Mouse (Mus musculus) heart, embryonic 12.5 days (tissue): ENCODE results near the gene Pitpna. TPM values are rescaled to one million over a fixed set of nuclear protein-coding genes. Genes with fewer than 3 reads are reported as not detected.

Experiments
- microRNA-seq: library from miRNA; unstranded; fragments of <30 nt; microRNA quantifications from one replicate; pipeline ENCODE4, GENCODE M21; 2017
- polyA plus RNA-seq: library from polyadenylated mRNA; unstranded; fragments of >200 nt; fragmentation: Nextera tagmentation; extraction: Ambion mirVana; gene quantifications from 2 replicates; pipeline ENCODE4 v1.2.1, GENCODE M21; 2016

Pitpna gene
- polyA plus RNA-seq, 1 experiment from 2014 or later = 75.3 TPM

Small RNA genes lying within 50 kb of the gene (microRNA-seq; reads per million reads assigned to microRNA genes)
- gene Mir3971 = not detected

Other genes starting within 250 kb of the Pitpna start
- gene Rpa1, start 239.8 kb upstream of the Pitpna start, polyA plus RNA-seq = 120 and 122 TPM in 2 replicates
- 12.8 and 14.6 TPM in 2 replicates for gene Smyd4, start 239.7 kb upstream of the Pitpna start, polyA plus RNA-seq
- gene Serpinf1, start 165.4 kb upstream of the Pitpna start, polyA plus RNA-seq = 39.6 and 39.7 TPM in 2 replicates
- 0.86 and 6.4 TPM in 2 replicates for gene Serpinf2, start 148.5 kb upstream of the Pitpna start, polyA plus RNA-seq
- gene Wdr81, start 133.4 kb upstream of the Pitpna start, polyA plus RNA-seq = 5.6 and 5.7 TPM in 2 replicates
- 12.7 and 13.1 TPM in 2 replicates for gene Tlcd2, start 126.4 kb upstream of the Pitpna start, polyA plus RNA-seq
- 41.3 and 42.7 TPM in 2 replicates for gene Prpf8, start 101.3 kb upstream of the Pitpna start, polyA plus RNA-seq
- gene Rilp, start 78.0 kb upstream of the Pitpna start, polyA plus RNA-seq = 1.4 and 2.3 TPM in 2 replicates
- 12.3 and 13.8 TPM in 2 replicates for gene Scarf1, start 74.6 kb upstream of the Pitpna start, polyA plus RNA-seq
- 4.1 and 4.3 TPM in 2 replicates for gene Slc43a2, start 56.4 kb upstream of the Pitpna start, polyA plus RNA-seq
- gene Inpp5k, start 42.9 kb downstream of the Pitpna start, polyA plus RNA-seq = 17.3 and 17.5 TPM in 2 replicates
- 72.3 and 76.7 TPM in 2 replicates for gene Myo1c, start 62.4 kb downstream of the Pitpna start, polyA plus RNA-seq
- gene Crk, start 91.2 kb downstream of the Pitpna start, polyA plus RNA-seq = 110 and 111 TPM in 2 replicates
- 842 and 863 TPM in 2 replicates for gene Ywhae, start 144.8 kb downstream of the Pitpna start, polyA plus RNA-seq
- 0.08 and 0.15 TPM in 2 replicates for gene Doc2b, start 208.0 kb downstream of the Pitpna start, polyA plus RNA-seq